Mouse (Mus musculus) olfactory bulb, adult 2 months (tissue): ENCODE measurements around the gene Grip1. TPM values are rescaled to one million over a fixed set of nuclear protein-coding genes. Genes with fewer than 3 reads are reported as not detected.

Experiments used
- H3K27ac ChIP-seq: fragments of 200-500 bp; 2 replicates; pipeline ENCODE4 v1.5.1; 2012; ENCODE audit warnings: low read depth, low read length; ENCODE audit not compliant: insufficient read depth
- H3K4me1 ChIP-seq: fragments of 200-500 bp; 2 replicates; pipeline ENCODE4 v1.6.1; 2012; ENCODE audit warnings: low read length; ENCODE audit not compliant: control insufficient read depth, insufficient read depth
- H3K4me3 ChIP-seq: fragments of 200-500 bp; 2 replicates; pipeline ENCODE4 v1.5.1; 2012; ENCODE audit warnings: mild to moderate bottlenecking, low read depth, low read length, moderate library complexity; ENCODE audit not compliant: insufficient read depth
- CTCF ChIP-seq: fragments of 200-500 bp; IDR thresholded peaks from 2 replicates; pipeline ENCODE4 v1.5.1; 2012; ENCODE audit warnings: low read depth, mild to moderate bottlenecking, low read length, moderate library complexity; ENCODE audit not compliant: insufficient read depth
- POLR2A ChIP-seq: fragments of 200-500 bp; IDR thresholded peaks from 2 replicates; pipeline ENCODE4 v1.6.1; 2012; ENCODE audit warnings: mild to moderate bottlenecking, low read depth, low read length, moderate library complexity; ENCODE audit not compliant: insufficient read depth
- WGBS: fragments of 180-500 bp; shearing (Covaris S2); methylation state at CpG from one replicate; pipeline ENCODE4 v1.1.7; 2018; 5-methylcytosine and 5-hydroxymethylcytosine counted together
- polyA plus RNA-seq: library from polyadenylated mRNA; stranded (reverse); fragments of >200 nt; gene quantifications from 2 replicates; pipeline ENCODE4 v1.2.4, GENCODE M21; 2012; ENCODE audit warnings: low replicate concordance; ENCODE audit not compliant: missing spikeins, insufficient read depth, insufficient read length

Gene Grip1
- 178 TPM in 1 of 2 replicates, not detected in the other for polyA plus RNA-seq

DNA sequence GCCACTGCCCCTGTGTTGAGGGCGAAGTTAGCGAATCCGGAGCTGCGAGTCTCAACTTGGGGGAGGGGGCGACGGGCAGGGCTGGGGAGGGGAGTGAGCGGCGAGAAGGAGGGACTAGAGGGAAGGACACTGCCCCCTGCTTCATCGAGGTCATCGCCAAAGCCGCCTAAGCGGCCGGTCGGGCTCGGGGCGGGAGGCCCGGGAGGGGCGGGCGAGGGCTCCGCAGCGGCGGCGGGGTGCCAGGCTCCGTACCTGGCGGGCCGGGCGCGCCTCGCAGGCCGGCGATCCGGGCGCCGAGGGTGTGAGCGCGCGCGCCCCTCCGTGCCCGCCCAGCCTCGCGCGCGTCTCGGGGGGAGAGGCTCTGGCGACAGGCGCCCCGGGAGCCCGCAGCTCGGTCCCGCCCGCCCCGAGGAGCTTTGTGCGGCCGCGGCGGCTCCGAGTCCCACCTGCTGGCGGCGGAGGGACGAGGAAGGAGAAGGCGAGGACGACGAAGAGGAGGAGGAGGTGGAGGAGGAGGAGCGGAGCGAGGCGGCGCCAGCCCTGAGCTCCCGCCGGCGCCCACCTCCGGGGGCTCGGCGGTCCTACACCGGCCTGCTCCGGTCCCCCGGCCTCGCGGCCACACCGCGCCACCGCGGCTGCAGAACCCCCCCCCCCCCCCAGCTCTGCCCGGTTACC, at the start of gene Grip1:
Gene Grip1 (plus strand): TSS at position 400 of the 675 bp plus-strand sequence.
- WGBS: 1% methylated on average over 62 of the region's 84 CpGs
- H3K27ac ChIP-seq: no peak within 1 kb of the TSS
- H3K4me3 ChIP-seq: peak within 1 kb of the TSS; percentile 78
- H3K4me1 ChIP-seq: peaks cover 14% of the 10 kb centered on the region
- TF ChIP-seq CTCF (no peak), POLR2A (no peak)

DNA sequence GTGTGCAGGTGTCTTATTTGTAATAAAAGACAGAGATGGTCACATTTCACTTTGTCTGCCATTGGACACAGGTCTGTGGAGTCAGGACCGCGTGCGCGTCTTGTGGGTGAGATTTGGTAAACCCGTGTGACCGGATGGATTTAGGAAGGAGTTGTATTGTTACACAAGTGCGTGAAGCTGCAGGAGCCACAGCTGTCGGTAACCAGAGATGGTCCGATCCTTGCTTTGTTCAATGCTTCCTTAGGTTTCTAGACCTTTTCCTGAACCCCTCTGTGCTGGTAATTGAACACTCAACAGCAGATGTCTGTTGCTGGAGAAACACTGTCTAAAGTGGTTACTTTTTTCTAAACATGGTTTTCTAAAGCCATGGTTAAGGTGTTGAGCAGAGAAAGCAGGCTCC, 48.5 kb upstream of the Grip1 start:
- H3K4me1 ChIP-seq: peaks cover 7% of the 10 kb centered on the region
- H3K4me3 ChIP-seq: no peak overlapping the region
- 96% methylated on average over 9 of the region's 9 CpGs for WGBS
- H3K27ac ChIP-seq: no peak overlapping the region
- TF ChIP-seq POLR2A: no peak
- no peak for TF ChIP-seq CTCF

DNA sequence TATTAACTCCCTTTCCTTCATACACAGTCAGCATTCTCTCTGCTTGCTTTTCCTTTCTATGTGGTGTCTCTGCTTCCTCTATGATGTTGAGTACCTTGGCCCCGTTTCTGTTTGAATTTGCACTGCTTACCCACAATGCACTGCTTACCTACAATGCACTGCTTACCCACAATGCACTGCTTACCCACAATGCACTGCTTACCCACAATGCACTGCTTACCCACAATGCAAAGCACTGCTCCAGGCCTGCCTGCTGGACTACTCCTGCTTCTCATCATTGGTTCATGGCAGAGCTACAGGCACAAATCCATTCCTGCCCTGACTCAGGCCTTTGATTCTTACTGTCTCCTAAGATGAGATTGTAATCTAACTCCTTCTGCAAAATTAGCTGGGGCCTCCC, 48.0 kb upstream of the Grip1 start:
- Histone ChIP-seq H3K4me1 (peaks cover 7% of the 10 kb centered on the region), H3K4me3 (no peak overlapping the region), H3K27ac (no peak overlapping the region)
- TF ChIP-seq POLR2A (no peak), CTCF (no peak)
- WGBS: 85% methylated on average over 1 of the region's 1 CpGs

DNA sequence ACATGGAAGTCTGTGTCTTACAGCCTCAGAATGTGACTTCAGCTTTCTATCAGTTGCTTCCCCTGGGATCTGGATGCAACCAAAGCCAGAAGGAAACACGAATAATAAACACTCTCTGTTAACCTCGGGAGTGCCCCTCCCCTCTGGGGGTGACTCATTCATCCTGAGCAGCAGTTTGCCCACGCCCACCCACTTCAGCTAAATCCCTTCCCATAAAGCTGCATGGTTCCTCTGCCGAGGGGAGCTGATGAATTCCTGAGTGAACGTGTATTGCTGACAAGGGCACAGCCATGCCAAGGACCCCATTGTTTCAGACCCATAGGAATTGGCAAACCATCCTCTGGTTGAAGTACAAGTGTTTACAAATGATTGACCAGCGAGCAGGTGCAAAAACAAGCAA, 45.3 kb upstream of the Grip1 start:
- no peak overlapping the region for H3K4me3 ChIP-seq
- H3K27ac ChIP-seq: no peak overlapping the region
- WGBS: 8% methylated on average over 6 of the region's 6 CpGs
- no peak for TF ChIP-seq CTCF
- TF ChIP-seq POLR2A: no peak
- H3K4me1 ChIP-seq: peaks cover 7% of the 10 kb centered on the region

DNA sequence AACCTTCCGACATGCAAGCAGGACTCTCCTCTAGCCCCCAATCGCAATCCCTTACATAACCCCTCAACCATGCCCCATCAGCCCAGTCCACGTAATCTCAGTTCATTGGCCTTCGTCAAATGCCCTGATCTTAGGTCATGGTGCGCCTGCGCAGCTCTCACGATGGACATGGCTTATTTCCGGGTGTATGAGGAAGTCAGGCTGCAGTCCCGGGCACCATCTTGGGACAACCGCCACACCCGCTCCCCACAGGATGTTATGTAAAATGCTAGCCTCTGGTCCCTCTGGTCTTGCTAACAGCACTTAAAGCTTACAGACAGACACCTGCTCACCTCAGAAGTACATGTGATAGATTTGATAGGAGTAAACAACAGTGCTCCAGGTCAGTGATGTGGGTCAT, 40.4 kb upstream of the Grip1 start:
- Histone ChIP-seq H3K4me1 (0 out of 2 replicates have a peak, but pooled peaks cover 4% of the 10 kb centered on the region), H3K27ac (no peak overlapping the region), H3K4me3 (no peak overlapping the region)
- TF ChIP-seq CTCF (no peak), POLR2A (no peak)
- WGBS: 97% methylated on average over 11 of the region's 11 CpGs

DNA sequence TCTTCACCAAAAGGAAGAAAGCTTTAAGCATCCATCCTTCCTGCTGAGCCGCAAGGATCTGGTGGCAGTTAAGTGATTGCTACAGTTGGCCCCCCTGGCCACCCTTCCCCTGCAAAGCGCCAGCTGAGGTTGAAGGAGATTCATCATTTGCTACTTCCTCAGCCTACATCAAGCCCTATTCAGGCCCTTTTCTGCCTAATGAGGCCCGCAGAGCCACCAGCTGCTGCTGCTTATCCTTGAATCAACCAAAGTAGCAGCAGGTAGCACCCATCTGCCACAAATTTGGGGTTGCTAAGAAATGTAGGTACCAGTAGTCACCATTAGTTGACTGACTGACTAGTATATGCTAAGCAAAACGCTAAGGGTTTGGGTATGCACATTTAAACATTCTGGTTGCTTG, 38.5 kb upstream of the Grip1 start:
- WGBS: 82% methylated on average over 4 of the region's 4 CpGs
- H3K4me1 ChIP-seq: no peaks in the 10 kb centered on the region
- H3K4me3 ChIP-seq: no peak overlapping the region
- TF ChIP-seq POLR2A (no peak), CTCF (no peak)
- H3K27ac ChIP-seq: no peak overlapping the region

DNA sequence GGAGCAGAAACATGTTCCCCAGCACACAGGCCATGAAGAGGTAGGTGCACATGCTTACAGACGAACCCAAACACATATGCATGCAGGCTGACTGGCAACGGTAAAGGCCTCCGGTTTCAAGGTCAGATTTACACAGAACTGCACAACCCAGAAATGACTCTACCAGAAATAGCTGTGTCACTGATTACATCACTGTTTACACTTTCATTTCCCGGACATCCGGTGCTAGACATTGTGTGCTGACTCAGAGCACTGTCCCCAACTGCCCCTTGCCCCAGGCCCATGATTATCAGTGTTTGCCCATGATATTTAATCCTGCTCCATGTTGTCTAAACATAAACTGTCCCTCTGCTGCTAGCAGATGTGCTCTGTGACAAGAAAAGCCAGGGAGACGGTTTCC, 32.2 kb upstream of the Grip1 start:
- Histone ChIP-seq H3K4me1 (0 out of 2 replicates have a peak, but pooled peaks cover 2% of the 10 kb centered on the region), H3K4me3 (no peak overlapping the region), H3K27ac (no peak overlapping the region)
- TF ChIP-seq POLR2A (no peak), CTCF (no peak)
- WGBS: 66% methylated on average over 6 of the region's 6 CpGs

DNA sequence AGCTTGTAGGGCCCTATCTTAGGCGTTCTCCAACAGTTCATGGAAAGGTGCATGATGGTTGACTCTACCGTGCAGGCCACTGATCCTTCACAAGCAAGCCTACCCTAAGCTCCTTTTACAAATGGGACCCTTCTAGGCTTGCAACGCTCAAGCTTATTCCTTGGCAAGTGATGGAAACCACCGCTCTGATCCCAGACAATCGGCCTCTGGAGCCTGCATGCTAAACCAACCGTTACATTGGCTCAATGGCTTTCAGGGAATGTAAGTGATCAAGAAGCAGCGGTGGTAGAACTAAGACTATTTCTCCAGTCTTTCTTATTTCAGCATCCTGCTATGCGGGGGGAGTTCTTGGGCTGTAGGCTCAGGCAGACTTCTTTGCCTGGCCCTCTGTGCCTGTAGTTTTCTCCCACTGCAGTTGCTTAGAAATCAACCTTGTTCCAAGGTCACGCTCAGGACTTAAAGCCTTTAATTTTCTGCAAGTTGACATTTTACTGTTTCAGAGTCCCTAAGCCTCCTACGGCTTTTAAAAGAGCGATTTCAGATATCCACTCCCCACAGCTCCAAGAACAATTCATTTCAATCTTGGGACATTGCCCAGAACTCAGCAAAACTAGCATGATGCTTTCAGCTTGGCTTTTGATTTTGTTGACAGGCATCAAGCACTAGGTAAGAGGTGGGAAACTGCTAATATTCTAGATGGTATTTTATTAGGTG, 29.7 kb upstream of the Grip1 start:
- Histone ChIP-seq H3K4me3 (no peak overlapping the region), H3K4me1 (0 out of 2 replicates have a peak, but pooled peaks cover 2% of the 10 kb centered on the region), H3K27ac (no peak overlapping the region)
- TF ChIP-seq CTCF: no peak
- no peak for TF ChIP-seq POLR2A
- WGBS: 60% methylated on average over 11 of the region's 11 CpGs

DNA sequence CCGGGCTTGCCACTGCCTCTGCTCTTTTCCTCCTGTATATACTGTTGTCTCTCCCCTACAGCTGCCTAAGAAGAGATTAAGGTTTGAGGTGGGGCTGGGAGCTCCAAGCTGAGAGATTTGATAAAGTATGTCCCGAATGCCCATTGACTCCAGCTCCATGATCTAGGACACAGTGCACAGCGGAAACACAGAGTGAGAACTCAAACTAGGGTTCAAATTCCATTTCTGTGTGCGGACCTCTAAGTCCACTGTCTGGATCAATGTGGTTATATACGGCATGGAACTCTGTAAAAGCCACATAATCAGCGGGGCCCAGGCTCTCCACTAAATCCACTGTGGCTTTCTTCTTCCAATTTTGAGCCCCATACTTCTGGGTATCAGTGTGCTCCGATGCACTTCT, 26.0 kb upstream of the Grip1 start:
- no peak overlapping the region for H3K4me3 ChIP-seq
- no peak overlapping the region for H3K27ac ChIP-seq
- no peaks in the 10 kb centered on the region for H3K4me1 ChIP-seq
- WGBS: 96% methylated on average over 7 of the region's 7 CpGs
- no peak for TF ChIP-seq POLR2A
- no peak for TF ChIP-seq CTCF

DNA sequence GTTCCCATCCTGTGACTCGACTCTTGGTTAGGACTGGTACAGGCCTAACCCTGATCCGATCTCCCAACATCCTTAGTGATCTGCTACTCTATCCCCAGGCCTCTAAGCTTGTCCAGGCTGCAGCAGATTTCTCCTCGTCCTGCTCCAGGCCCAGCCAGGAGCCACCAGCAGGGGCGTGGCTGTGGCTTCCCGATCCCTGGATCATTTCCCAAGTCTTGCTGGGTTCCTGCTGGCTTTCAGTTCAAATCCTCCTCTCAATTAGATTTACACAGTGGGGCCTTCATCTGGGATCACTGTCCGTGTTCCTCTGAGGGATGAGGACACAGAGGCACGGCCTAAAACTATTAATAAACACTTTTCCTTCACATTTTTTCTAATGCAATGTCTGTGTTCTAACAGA, 25.5 kb upstream of the Grip1 start:
- Histone ChIP-seq H3K4me3 (no peak overlapping the region), H3K4me1 (no peaks in the 10 kb centered on the region), H3K27ac (no peak overlapping the region)
- TF ChIP-seq POLR2A (no peak), CTCF (no peak)
- whole genome bisulfite sequencing: 75% methylated on average over 7 of the region's 7 CpGs
